Mouse (Mus musculus) layer of hippocampus, postnatal 25 days (tissue): Measurements from ENCODE around the gene Tet2. TPM values are rescaled to one million over a fixed set of nuclear protein-coding genes. Genes with fewer than 3 reads are reported as not detected.
"Not testable (repeated sequence)": the region's sequence is repeated elsewhere in the genome, so short reads cannot be mapped to it uniquely, and the experiment has no call there.

Experiments
- DNase-seq, 2 experiments: peaks; one replicate each; pipeline ENCODE4 v3.0.0; 2022; ENCODE audit warnings: mixed read lengths in 2 of 2, low spot score in 1 of 2; ENCODE audit errors: extremely low spot score in 1 of 2
- total RNA-seq, 2 experiments: library from RNA; stranded (reverse); gene quantifications; 2 replicates each; pipeline ENCODE4 v1.2.3; 2021

The Tet2 gene
- 10 to 100 TPM; 34.3 to 44.4 TPM for total RNA-seq

GRCm38 (mm10) chr3:133544551-133545303 is at the start of gene Tet2:
Tet2 (minus strand) TSS chr3:133545139.
- DNase-seq, result peak; percentile 49 to 65

GRCm38 (mm10) chr3:133592995-133593394 is 48.1 kb upstream of the Tet2 start:
- not testable (repeated sequence) for DNase-seq

- no peak for DNase-seq
Measured at GRCm38 (mm10) chr3:133590506-133591152, 45.7 kb upstream of the Tet2 start.

- DNase-seq, result no peak
Measured at GRCm38 (mm10) chr3:133585010-133585409, 40.1 kb upstream of the Tet2 start.

- no peak for DNase-seq
Measured at GRCm38 (mm10) chr3:133583411-133584025, 38.6 kb upstream of the Tet2 start.

GRCm38 (mm10) chr3:133582969-133583368 is 38.0 kb upstream of the Tet2 start:
- DNase-seq, result no peak

GRCm38 (mm10) chr3:133582096-133582495 is 37.2 kb upstream of the Tet2 start:
- DNase-seq, result no peak

- DNase-seq, result no peak
Measured at GRCm38 (mm10) chr3:133581541-133581940, 36.6 kb upstream of the Tet2 start.

GRCm38 (mm10) chr3:133579671-133580070 is 34.7 kb upstream of the Tet2 start:
- DNase-seq, result no peak

GRCm38 (mm10) chr3:133579140-133579539 is 34.2 kb upstream of the Tet2 start:
- no peak for DNase-seq

GRCm38 (mm10) chr3:133574969-133575368 is 30.0 kb upstream of the Tet2 start:
- DNase-seq, result no peak

GRCm38 (mm10) chr3:133571961-133572360 is 27.0 kb upstream of the Tet2 start:
- no peak for DNase-seq

- no peak for DNase-seq
Measured at GRCm38 (mm10) chr3:133563503-133564205, 18.7 kb upstream of the Tet2 start.

GRCm38 (mm10) chr3:133559413-133560114 is 14.6 kb upstream of the Tet2 start:
- DNase-seq, result no peak

GRCm38 (mm10) chr3:133557602-133558001 is 12.7 kb upstream of the Tet2 start:
- DNase-seq, result no peak

- no peak for DNase-seq
Measured at GRCm38 (mm10) chr3:133557154-133557553, 12.2 kb upstream of the Tet2 start.

GRCm38 (mm10) chr3:133555378-133555777 is 10.4 kb upstream of the Tet2 start:
- no peak for DNase-seq

GRCm38 (mm10) chr3:133554552-133555067 is 9.7 kb upstream of the Tet2 start:
- DNase-seq, result no peak

GRCm38 (mm10) chr3:133554092-133554491 is 9.2 kb upstream of the Tet2 start:
- DNase-seq, result no peak

- no peak for DNase-seq
Measured at GRCm38 (mm10) chr3:133551941-133552340, 7.0 kb upstream of the Tet2 start.
